Mouse (Mus musculus) embryonic facial prominence, embryonic 14.5 days (tissue): ENCODE results near the gene Smagp. TPM values are rescaled to one million over a fixed set of nuclear protein-coding genes. Genes with fewer than 3 reads are reported as not detected.

Experiments used
- ATAC-seq: fragments of 200-750 bp; cut with Nextera tagmentation; 2 replicates; pipeline ENCODE4 v1.8.0; 2017; ENCODE audit warnings: low read depth, moderate number of reproducible peaks, moderate TSS enrichment
- DNase-seq: peaks from one replicate; pipeline ENCODE4 v3.0.0-alpha.2; 2015; ENCODE audit warnings: low spot score
- H3K27ac ChIP-seq: fragments of 300-500 bp; sonication (generic); replicated peaks from 2 replicates; pipeline ENCODE4 v1.5.1; 2014; ENCODE audit warnings: low read depth, mild to moderate bottlenecking, low read length, moderate library complexity
- H3K27me3 ChIP-seq: fragments of 300-500 bp; sonication (generic); replicated peaks from 2 replicates; pipeline ENCODE4 v1.6.1; 2014; ENCODE audit warnings: low read length; ENCODE audit not compliant: control insufficient read depth, insufficient read depth
- H3K36me3 ChIP-seq: fragments of 300-500 bp; sonication (generic); 2 replicates; pipeline ENCODE4 v1.6.1; 2014; ENCODE audit warnings: low read length, mixed read lengths; ENCODE audit not compliant: control insufficient read depth, insufficient read depth
- H3K4me1 ChIP-seq: fragments of 300-500 bp; sonication (generic); 2 replicates; pipeline ENCODE4 v1.6.1; 2014; ENCODE audit warnings: antibody characterized with exemption, low read length; ENCODE audit not compliant: control insufficient read depth, insufficient read depth
- H3K4me2 ChIP-seq: fragments of 300-500 bp; sonication (generic); 2 replicates; pipeline ENCODE4 v1.6.1; 2014; ENCODE audit warnings: low read depth, mild to moderate bottlenecking, low read length, moderate library complexity, mixed read lengths
- H3K4me3 ChIP-seq: fragments of 300-500 bp; sonication (generic); 2 replicates; pipeline ENCODE4 v1.5.1; 2014; ENCODE audit warnings: low read depth, mild to moderate bottlenecking, low read length
- H3K9ac ChIP-seq: fragments of 300-500 bp; sonication (generic); 2 replicates; pipeline ENCODE4 v1.6.1; 2014; ENCODE audit warnings: low read depth, mild to moderate bottlenecking, low read length, moderate library complexity, mixed read lengths
- H3K9me3 ChIP-seq: fragments of 300-500 bp; sonication (generic); 2 replicates; pipeline ENCODE4 v1.6.1; 2016; ENCODE audit warnings: low read length; ENCODE audit not compliant: control insufficient read depth
- WGBS: fragments of 180-500 bp; shearing (Covaris S2); extraction: QIAGEN DNeasy Blood & Tissue Kit; methylation state at CpG from one replicate; pipeline ENCODE4 v1.1.7; 2014; 5-methylcytosine and 5-hydroxymethylcytosine counted together
- polyA plus RNA-seq: library from polyadenylated mRNA; unstranded; fragments of >200 nt; fragmentation: Nextera tagmentation; extraction: Ambion mirVana; gene quantifications from 2 replicates; pipeline ENCODE4 v1.2.1, GENCODE M21; 2014

Smagp gene
- polyA plus RNA-seq, 1 experiment from 2014 or later = 17.2 TPM

DNA sequence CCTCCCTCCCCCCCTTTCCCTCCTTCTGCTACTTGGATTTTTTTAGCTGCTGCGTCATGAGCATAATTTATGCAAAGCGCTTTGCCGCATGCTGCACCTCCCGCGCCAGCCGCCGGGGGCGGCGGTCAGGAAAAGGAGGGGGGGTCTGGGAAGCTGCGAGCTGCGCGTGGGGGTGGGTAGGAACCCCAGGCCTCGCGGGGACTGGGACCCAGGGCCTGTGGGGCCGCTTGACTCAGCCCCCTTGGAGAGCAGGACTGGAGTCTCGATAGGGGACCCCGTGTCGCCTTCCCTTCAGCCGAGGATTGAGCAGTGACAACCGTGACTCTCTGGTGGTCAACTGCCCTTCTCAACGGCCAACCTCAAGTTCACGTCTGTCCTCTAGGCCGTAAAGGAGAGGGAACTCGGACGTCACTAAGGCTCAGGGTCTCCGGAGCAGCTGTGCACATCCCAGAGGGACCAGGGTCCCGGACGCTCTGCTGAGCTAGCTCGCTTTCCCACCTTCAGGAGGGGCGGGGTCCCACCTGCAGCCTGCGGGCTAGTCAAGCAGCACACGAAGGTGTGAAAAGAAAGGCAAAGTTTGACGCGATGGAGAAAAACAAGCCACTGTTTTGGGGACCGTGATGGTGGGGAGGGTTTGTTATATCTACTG, 36.6 kb downstream of the Smagp start:
- no peaks in the 10 kb centered on the region for H3K36me3 ChIP-seq
- 3% methylated on average over 22 of the region's 35 CpGs for WGBS
- no peaks in the 10 kb centered on the region for H3K9me3 ChIP-seq
- peak overlapping the region; percentile 59 for H3K4me3 ChIP-seq
- peaks cover 10% of the 10 kb centered on the region for H3K4me1 ChIP-seq
- ATAC-seq (peak; percentile 75), DNase-seq (peak; percentile 91)
- H3K9ac ChIP-seq = peak overlapping the region; percentile 86
- peak overlapping the region; percentile 49; the same call in 1 of the 2 replicates for H3K27ac ChIP-seq
- H3K27me3 ChIP-seq = peaks cover 21% of the 10 kb centered on the region
- peak overlapping the region; percentile 98 for H3K4me2 ChIP-seq

DNA sequence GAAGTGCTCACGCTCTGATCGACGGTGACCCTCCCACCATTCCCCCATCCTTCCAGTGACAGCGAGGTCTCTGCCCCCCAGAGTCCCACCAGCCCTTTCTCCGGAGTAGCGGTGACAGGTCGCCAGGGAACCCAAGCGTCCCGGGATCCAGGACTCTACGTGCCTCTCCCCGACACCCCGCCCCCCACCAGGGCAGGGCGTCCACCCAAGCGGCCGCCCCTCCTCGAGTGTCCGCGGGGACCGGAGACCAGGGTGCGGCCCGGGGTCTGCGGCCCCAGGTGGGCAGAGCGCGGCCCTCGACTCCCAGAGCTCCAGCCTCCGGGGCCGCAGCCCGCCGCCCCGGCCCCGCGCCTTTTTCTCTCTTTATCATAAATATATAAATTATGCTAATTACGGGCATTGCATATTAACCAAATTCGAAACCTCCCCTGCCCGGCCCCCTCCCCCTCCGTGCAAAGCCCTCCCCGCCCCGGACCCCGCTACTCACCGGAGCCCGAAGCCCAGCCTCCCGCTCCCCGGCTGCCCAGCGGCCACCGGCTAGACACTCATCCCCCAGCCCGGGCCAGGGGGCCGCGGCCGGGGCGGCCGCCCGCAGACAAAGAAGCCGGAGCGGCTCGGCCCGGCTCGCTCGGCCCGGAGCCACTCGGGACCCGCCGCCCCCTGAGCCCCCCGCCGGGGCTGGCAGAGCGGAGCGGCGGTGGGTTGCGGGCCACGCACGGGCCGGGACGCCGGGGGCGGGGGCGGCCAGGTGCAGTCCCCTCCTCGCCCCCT, 37.3 kb downstream of the Smagp start, which contains the start of gene Pou6f1:
TSS of gene Pou6f1 (minus strand) at position 709 of the 771 bp plus-strand sequence.
- Histone ChIP-seq H3K27ac (peak within 1 kb of the TSS; percentile 49; the same call in 1 of the 2 replicates), H3K9ac (peak within 1 kb of the TSS; percentile 86), H3K4me3 (peak within 1 kb of the TSS; percentile 59), H3K27me3 (peaks cover 21% of the 10 kb centered on the region; the same call in 1 of the 2 replicates), H3K4me2 (peak within 1 kb of the TSS; percentile 98), H3K9me3 (no peaks in the 10 kb centered on the region), H3K36me3 (no peaks in the 10 kb centered on the region), H3K4me1 (peaks cover 7% of the 10 kb centered on the region)
- WGBS = 1% methylated on average over 38 of the region's 76 CpGs
- ATAC-seq (peak; percentile 64), DNase-seq (no peak)

DNA sequence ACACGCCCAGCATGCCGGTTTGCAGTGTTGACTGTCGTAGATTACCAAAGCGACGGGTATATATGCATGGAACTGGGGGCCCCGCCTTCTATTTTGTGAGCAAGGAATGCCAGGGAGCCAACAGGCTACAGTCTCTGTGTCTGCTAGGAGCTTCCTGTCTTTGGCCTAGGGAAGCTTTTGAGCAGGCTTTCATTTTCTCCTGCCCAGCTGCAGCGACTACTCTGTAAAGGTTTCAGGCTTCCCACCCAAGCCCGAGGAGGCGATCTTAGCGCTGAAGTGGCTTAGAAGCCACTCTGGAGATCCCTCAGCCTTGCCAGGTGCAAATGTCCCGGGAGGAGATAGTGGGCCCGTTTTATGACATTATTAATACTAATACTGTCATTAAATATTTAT, 37.9 kb downstream of the Smagp start:
- Histone ChIP-seq H3K4me3 (peak overlapping the region; percentile 59), H3K9me3 (no peaks in the 10 kb centered on the region), H3K4me1 (peaks cover 7% of the 10 kb centered on the region), H3K4me2 (peak overlapping the region; percentile 98), H3K27ac (peak overlapping the region; percentile 49; the same call in 1 of the 2 replicates), H3K36me3 (no peaks in the 10 kb centered on the region), H3K9ac (peak overlapping the region; percentile 86), H3K27me3 (peaks cover 21% of the 10 kb centered on the region; the same call in 1 of the 2 replicates)
- DNase-seq (peak; percentile 67), ATAC-seq (no peak; the same call in 1 of the 2 replicates)
- under 1% methylated on average over 12 of the region's 12 CpGs for WGBS

DNA sequence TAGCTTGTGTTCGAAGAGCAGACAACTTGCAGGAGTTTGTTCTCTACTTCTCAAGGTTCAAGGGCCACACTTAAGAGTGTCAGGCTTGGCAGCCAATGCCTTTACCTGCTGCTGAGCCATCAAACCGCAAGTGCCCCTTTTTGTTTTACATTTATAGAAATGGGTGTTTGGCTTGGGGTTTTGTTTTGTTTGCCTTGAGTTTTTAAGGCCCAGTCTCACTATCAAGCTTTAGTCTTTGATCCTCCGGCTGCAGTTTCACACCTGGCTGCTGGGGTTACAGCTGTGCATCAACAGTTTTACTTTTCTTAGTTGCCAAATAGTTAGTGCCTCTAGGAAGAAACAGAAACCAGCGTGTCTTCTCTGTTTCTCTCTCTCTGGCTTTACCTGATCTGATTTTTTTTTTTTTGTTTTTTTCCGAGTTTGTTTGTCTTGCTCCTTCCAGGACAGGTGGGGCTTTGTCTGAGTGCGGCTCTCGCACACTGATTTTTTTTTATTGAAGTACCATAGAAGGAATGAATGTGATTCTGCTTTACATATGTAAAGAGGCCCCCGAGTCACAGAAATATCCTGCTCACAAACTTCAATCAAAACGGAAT, 38.4 kb downstream of the Smagp start:
- 29% methylated on average over 9 of the region's 9 CpGs for WGBS
- H3K4me1 ChIP-seq = peaks cover 7% of the 10 kb centered on the region
- DNase-seq = no peak
- peak overlapping the region; percentile 59 for H3K4me3 ChIP-seq
- peak overlapping the region; percentile 98 for H3K4me2 ChIP-seq
- no peaks in the 10 kb centered on the region for H3K36me3 ChIP-seq
- H3K27me3 ChIP-seq = peaks cover 21% of the 10 kb centered on the region; the same call in 1 of the 2 replicates
- peak overlapping the region; percentile 86; the same call in 1 of the 2 replicates for H3K9ac ChIP-seq
- no peaks in the 10 kb centered on the region for H3K9me3 ChIP-seq
- peak overlapping the region; percentile 49; the same call in 1 of the 2 replicates for H3K27ac ChIP-seq
- no peak for ATAC-seq

DNA sequence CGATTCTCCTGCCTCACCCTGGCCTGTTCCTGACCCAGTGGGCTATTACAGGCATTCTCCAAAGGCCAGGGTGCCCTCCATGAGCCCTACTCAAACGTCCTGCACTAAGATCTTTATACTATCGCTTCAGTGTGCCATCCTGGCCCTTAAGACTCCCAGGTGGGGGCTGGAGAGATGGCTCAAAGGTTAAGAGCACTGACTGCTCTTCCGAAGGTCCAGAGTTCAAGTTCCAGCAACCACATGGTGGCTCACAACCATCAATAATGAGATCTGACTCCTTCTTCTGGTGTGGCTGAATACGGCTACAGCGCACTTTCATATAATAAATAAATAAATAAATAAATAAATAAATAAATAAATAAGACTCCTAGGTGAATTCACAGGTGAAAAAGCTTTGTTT, 43.9 kb downstream of the Smagp start:
- Histone ChIP-seq H3K27me3 (no peaks in the 10 kb centered on the region), H3K4me3 (no peak overlapping the region), H3K4me1 (no peaks in the 10 kb centered on the region), H3K27ac (no peak overlapping the region), H3K36me3 (0 out of 2 replicates have a peak, but pooled peaks cover 14% of the 10 kb centered on the region), H3K4me2 (no peak overlapping the region), H3K9me3 (no peaks in the 10 kb centered on the region), H3K9ac (no peak overlapping the region)
- WGBS = 82% methylated on average over 6 of the region's 6 CpGs
- DNase-seq = no peak
- ATAC-seq = no peak

DNA sequence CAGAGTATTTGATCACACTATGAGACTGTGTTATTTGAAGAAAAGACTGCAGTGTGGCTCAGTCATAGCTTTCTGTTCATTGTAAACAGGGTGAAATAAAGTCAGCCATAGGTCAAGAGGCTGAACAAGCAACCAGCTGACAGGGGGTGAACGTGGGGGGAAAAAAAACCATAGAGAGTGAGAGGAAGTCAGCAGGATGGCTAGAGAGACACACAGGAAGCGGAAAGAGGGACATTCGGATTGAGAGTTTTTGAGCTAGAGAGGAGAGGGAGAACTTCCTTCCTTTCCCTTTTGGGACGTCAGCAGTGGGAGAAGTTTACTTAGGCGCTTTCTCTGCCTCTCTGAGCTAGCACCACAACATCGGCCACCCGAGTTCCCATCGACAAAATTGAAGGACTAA, 46.3 kb downstream of the Smagp start:
- WGBS = 69% methylated on average over 8 of the region's 8 CpGs
- Histone ChIP-seq H3K4me2 (no peak overlapping the region), H3K27me3 (no peaks in the 10 kb centered on the region), H3K4me1 (no peaks in the 10 kb centered on the region), H3K9ac (no peak overlapping the region), H3K36me3 (peaks cover 30% of the 10 kb centered on the region), H3K9me3 (no peaks in the 10 kb centered on the region), H3K4me3 (no peak overlapping the region), H3K27ac (no peak overlapping the region)
- ATAC-seq (no peak), DNase-seq (no peak)

DNA sequence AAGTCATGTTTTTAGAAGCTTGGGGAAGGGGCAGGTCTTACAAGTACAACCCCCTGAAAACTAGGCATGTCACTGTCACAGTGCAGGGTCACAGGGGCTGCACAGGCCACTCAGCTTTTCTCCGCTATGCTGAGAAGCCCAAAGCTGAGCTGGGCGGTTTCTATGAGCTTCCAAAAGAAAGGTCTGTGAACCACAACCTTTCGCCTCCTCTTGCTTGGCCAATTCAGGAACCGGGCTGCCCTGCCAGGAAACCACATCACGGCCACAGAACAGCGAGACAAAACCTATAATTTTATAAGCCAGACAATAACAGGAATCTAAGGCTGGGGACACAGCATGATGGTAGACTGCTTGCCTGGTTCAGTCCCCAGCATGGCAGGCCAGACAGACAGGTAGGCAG, 48.4 kb downstream of the Smagp start:
- no peak overlapping the region for H3K4me3 ChIP-seq
- H3K4me1 ChIP-seq = no peaks in the 10 kb centered on the region
- no peak overlapping the region for H3K9ac ChIP-seq
- no peak overlapping the region for H3K27ac ChIP-seq
- ATAC-seq (no peak), DNase-seq (no peak)
- 81% methylated on average over 6 of the region's 6 CpGs for WGBS
- H3K27me3 ChIP-seq = no peaks in the 10 kb centered on the region
- H3K4me2 ChIP-seq = no peak overlapping the region
- H3K36me3 ChIP-seq = peaks cover 32% of the 10 kb centered on the region
- no peaks in the 10 kb centered on the region for H3K9me3 ChIP-seq

DNA sequence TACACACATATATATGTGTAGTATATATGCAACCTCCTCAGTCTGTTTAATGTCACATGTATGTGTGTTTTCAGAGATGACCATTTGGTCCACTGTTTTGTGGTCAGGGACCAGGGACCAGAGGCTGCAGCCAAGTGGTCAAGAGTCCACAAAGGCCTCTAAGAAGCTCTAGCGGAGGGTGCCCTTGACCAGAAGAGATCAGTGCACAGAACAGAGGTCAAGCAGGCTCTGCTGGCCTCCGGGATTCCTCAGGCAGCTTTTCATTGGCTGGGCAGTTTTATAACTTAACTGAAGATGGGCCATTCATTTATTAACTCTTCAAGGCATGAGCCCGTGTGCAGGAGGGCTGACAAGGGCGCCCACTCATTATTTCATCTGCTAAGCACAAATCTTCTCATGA, 49.6 kb downstream of the Smagp start:
- WGBS = 73% methylated on average over 4 of the region's 4 CpGs
- Histone ChIP-seq H3K9ac (no peak overlapping the region), H3K4me2 (no peak overlapping the region), H3K9me3 (no peaks in the 10 kb centered on the region), H3K4me3 (no peak overlapping the region), H3K36me3 (peaks cover 41% of the 10 kb centered on the region), H3K27ac (no peak overlapping the region), H3K4me1 (no peaks in the 10 kb centered on the region), H3K27me3 (no peaks in the 10 kb centered on the region)
- DNase-seq (no peak), ATAC-seq (no peak)
